Mouse (Mus musculus): ENCODE data around the gene Lca5l.

DNA sequence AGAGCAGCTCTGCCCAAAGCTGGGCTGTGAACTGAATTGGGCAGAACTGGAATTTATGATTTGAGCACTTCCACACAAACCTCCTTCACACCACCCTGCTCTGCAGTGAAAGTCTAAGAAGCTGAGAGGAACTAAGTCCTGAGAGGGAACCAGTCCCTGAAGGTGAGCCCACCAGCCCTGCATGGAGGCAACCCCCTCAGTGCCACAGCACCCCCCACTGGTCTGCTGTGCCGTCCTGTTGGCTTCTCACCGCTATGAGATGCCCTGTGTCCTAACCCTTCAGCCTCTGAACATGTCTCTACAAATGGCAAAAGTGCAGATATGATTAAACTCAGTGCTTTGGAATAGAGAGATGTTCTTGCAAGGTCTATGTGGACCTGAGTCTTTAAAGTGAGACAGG, 79.3 kb downstream of the Lca5l start:
- TF ChIP-seq ZNF384 (IDR thresholded peaks at IDR 0.05; ENCODE audit: low read depth, low read length) (no peak), CTCF (IDR thresholded peaks at IDR 0.05 in 2 of 3, conservative IDR thresholded peaks at IDR 0.05 in 1 of 3; ENCODE audit: control insufficient read depth in 1 of 3, insufficient read depth in 1 of 3, low read depth in 2 of 3, low read length in 3 of 3, poor library complexity in 1 of 3, severe bottlenecking in 1 of 3) (peak in 2 of 3 experiments; percentile 8 to 10; a peak in 1 of 6 replicates), HCFC1 (IDR thresholded peaks at IDR 0.05; ENCODE audit: low read depth, low read length) (no peak), ZKSCAN1 (IDR thresholded peaks at IDR 0.05; ENCODE audit: low read depth, low read length) (no peak), EP300 (IDR thresholded peaks at IDR 0.05; ENCODE audit: low read depth in 1 of 2, low read length in 2 of 2) (no peak), GATA1 (IDR thresholded peaks at IDR 0.05; ENCODE audit: low read depth, low read length) (no peak), USF1 (IDR thresholded peaks at IDR 0.05; ENCODE audit: low read depth, low read length) (no peak)
